Mouse (Mus musculus) ES-E14 (cell line): ENCODE results near the gene Nol12.

Experiments used
- HCFC1 ChIP-seq: IDR thresholded peaks from 2 replicates; pipeline ENCODE4 v1.6.1; 2012; ENCODE audit warnings: low read length, inconsistent platforms, borderline replicate concordance; ENCODE audit not compliant: insufficient read depth
- MAFK ChIP-seq: IDR thresholded peaks from 2 replicates; pipeline ENCODE4 v1.6.1; 2014; ENCODE audit warnings: mild to moderate bottlenecking, low read depth, low read length, inconsistent platforms; ENCODE audit not compliant: insufficient read depth
- ZC3H11A ChIP-seq: IDR thresholded peaks from 2 replicates; pipeline ENCODE4 v1.6.1; 2012; ENCODE audit warnings: low read depth, mild to moderate bottlenecking, inconsistent platforms, low read length, borderline replicate concordance
- ZNF384 ChIP-seq: IDR thresholded peaks from 2 replicates; pipeline ENCODE4 v1.6.1; 2012; ENCODE audit warnings: low read depth, low read length, inconsistent platforms

DNA sequence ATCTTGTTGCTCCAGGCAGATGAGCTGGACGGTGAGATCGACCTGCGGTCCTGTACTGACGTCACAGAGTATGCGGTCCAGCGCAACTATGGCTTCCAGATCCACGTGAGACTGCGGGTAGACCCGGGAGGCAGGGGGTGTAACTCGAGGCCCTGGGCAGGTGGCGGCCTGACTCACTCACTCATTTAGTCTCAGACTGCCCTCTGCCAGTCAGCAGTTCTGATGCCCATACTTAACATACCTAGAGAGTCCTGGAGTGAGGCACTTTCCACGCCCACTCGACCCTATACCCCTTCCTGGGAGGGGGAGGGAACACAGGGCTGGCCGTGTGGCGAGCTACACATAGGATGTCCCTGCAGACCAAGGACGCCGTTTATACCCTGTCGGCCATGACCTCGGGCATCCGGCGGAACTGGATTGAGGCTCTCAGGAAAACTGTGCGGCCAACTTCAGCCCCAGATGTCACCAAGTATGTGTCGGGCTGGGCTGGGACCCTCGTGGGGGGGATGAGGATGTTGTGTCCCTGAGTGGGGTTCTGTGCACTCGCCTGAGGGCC is 56.3 kb downstream of the Nol12 start:
- TF ChIP-seq ZC3H11A (no peak), ZNF384 (no peak), MAFK (no peak), HCFC1 (no peak)
